Mouse (Mus musculus) kidney, postnatal 36 days (tissue): ENCODE data around the gene Ccl5.

Experiments used
- DNase-seq, 2 experiments: peaks; one replicate each; pipeline ENCODE4 v3.0.0; 2021 to 2022; ENCODE audit warnings: mixed read lengths in 2 of 2

The Ccl5 gene

GRCm38 (mm10) chr11:83538705-83539314, 8.5 kb upstream of the Ccl5 start:
- DNase-seq, result peak; percentile 28 to 59

- DNase-seq, result no peak
Observed at GRCm38 (mm10) chr11:83536831-83537230, 6.5 kb upstream of the Ccl5 start.

- peak; percentile 82 to 89 for DNase-seq
Observed at GRCm38 (mm10) chr11:83534609-83535423, 4.5 kb upstream of the Ccl5 start.

- no peak for DNase-seq
Observed at GRCm38 (mm10) chr11:83534143-83534542, 3.8 kb upstream of the Ccl5 start.

- no peak for DNase-seq
Observed at GRCm38 (mm10) chr11:83533192-83533591, 2.9 kb upstream of the Ccl5 start.

GRCm38 (mm10) chr11:83529024-83529423, 1.3 kb downstream of the Ccl5 start:
- DNase-seq, result no peak

- no peak for DNase-seq
Observed at GRCm38 (mm10) chr11:83522075-83522474, 8.2 kb downstream of the Ccl5 start, which contains the start of gene Heatr9. Gene Heatr9, minus strand, starts transcription at chr11:83522175.

GRCm38 (mm10) chr11:83518371-83518770, 11.9 kb downstream of the Ccl5 start:
- no peak for DNase-seq

DNA sequence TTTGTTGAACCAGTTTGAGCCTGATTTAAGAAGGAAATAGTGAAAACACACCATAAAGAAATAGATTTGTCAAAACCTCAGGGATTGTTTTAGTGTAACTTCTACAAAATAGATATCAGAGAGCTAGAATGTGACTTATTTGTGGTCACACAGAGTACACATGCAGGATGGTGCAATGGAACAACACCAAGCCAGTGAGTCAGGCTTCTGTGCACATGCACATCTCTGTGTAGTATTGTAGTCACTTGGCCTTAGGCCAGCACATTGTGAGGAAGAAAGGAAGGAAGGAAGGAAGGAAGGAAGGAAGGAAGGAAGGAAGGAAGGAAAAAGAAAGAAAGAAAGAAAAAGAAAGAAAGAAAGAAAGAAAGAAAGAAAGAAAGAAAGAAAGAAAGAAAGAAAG, 13.2 kb downstream of the Ccl5 start:
- DNase-seq, result no peak

GRCm38 (mm10) chr11:83509521-83509920, 20.8 kb downstream of the Ccl5 start:
- no peak for DNase-seq

GRCm38 (mm10) chr11:83504308-83504707, 26.0 kb downstream of the Ccl5 start:
- DNase-seq, result no peak

GRCm38 (mm10) chr11:83495571-83495970, 34.7 kb downstream of the Ccl5 start:
- DNase-seq, result no peak

- peak in 1 of 2 experiments; percentile 29 for DNase-seq
Observed at GRCm38 (mm10) chr11:83491488-83491887, 38.8 kb downstream of the Ccl5 start.
